Comparison of ENCODE assay signal across 8 mouse cellular contexts in genomic region chr2:156497915-156498314, GRCm38 (mm10). TPM values are rescaled to one million over a fixed set of nuclear protein-coding genes. Genes with fewer than 3 reads are reported as not detected.
DNase-seq lines count a peak whose midpoint lies in the region; ATAC-seq and TF ChIP-seq lines count a peak whose summit lies in the region.

No protein-coding gene starts in this region.

- H3K27ac ChIP-seq in limb, embryonic 14.5 days (replicated peaks; ENCODE audit: low read depth, low read length), result no peak overlapping the region
- no peak overlapping the region for H3K27ac ChIP-seq in neural tube, embryonic 14.5 days (ENCODE audit: low read depth, low read length)

- H3K4me1 ChIP-seq in limb, embryonic 14.5 days (ENCODE audit: control insufficient read depth, insufficient read depth, low read length), result no peaks in the 10 kb centered on the region
- H3K4me1 ChIP-seq in neural tube, embryonic 14.5 days (ENCODE audit: control insufficient read depth, insufficient read depth, low read length), result peaks cover 9% of the 10 kb centered on the region

- no peak for ATAC-seq in limb, embryonic 14.5 days (ENCODE audit: low FRiP score, low read depth)
- ATAC-seq in neural tube, embryonic 14.5 days (ENCODE audit: low read depth), result 0 out of 2 replicates have a peak, but pooled peaks have one; percentile 11

- 55% methylated on average over 5 of the region's 5 CpGs for WGBS in limb, embryonic 14.5 days
- 55% methylated on average over 5 of the region's 5 CpGs for WGBS in neural tube, embryonic 14.5 days

- intact Hi-C loops in gastrocnemius, postnatal 14 days (cut with DNase I; ENCODE audit: low total_unique reads), result loop anchor here (5.0 kb wide), 1 partner anchor 76 kb away; the partner anchor contains the start of gene Epb41l1

- H3K4me2 ChIP-seq in limb, embryonic 14.5 days (replicated peaks; ENCODE audit: low read depth, low read length, severe bottlenecking), result no peak overlapping the region
- H3K4me2 ChIP-seq in neural tube, embryonic 14.5 days (ENCODE audit: low read depth, low read length), result no peak overlapping the region

- H3K4me3 ChIP-seq in limb, embryonic 14.5 days (replicated peaks; ENCODE audit: low read length), result no peak overlapping the region
- H3K4me3 ChIP-seq in neural tube, embryonic 14.5 days (ENCODE audit: low read depth, low read length), result no peak overlapping the region

- no peaks in the 10 kb centered on the region for H3K27me3 ChIP-seq in limb, embryonic 14.5 days (ENCODE audit: control insufficient read depth, insufficient read depth, low read length)
- no peaks in the 10 kb centered on the region for H3K27me3 ChIP-seq in neural tube, embryonic 14.5 days (ENCODE audit: control insufficient read depth, insufficient read depth, low read length)

- no peaks in the 10 kb centered on the region for H3K9me3 ChIP-seq in limb, embryonic 14.5 days (ENCODE audit: control insufficient read depth, low read length)
- no peaks in the 10 kb centered on the region for H3K9me3 ChIP-seq in neural tube, embryonic 14.5 days (ENCODE audit: control insufficient read depth, low read length)

- H3K36me3 ChIP-seq in limb, embryonic 14.5 days (ENCODE audit: control insufficient read depth, insufficient read depth, low read length), result peaks cover 64% of the 10 kb centered on the region
- H3K36me3 ChIP-seq in neural tube, embryonic 14.5 days (ENCODE audit: control insufficient read depth, insufficient read depth, low read length), result peaks cover 39% of the 10 kb centered on the region

- peak; percentile 61 for DNase-seq in ovary, postnatal 14 days (ENCODE audit: low spot score)
- no peak for DNase-seq in ovary, adult 18-20 months (ENCODE audit: low spot score)
- peak; percentile 73 for DNase-seq in ZHBTc4 (ENCODE audit: low read depth, low spot score)
- peak; percentile 83 for DNase-seq in cerebellum, adult 9-10 months
- peak; percentile 64 for DNase-seq in gastrocnemius, postnatal 14 days
- DNase-seq in limb, embryonic 14.5 days (ENCODE audit: low spot score), result peak; percentile 40
- DNase-seq in T-cell, adult 2 months (ENCODE audit: low spot score), result no peak

- no peak for TF ChIP-seq POLR2A in limb, embryonic 14.5 days (IDR thresholded peaks at IDR 0.05; ENCODE audit: borderline replicate concordance, extremely low read depth, insufficient read depth, insufficient read length)

- H3K9ac ChIP-seq in limb, embryonic 14.5 days (ENCODE audit: low read depth, low read length, severe bottlenecking), result no peak overlapping the region
- H3K9ac ChIP-seq in neural tube, embryonic 14.5 days (replicated peaks; ENCODE audit: low read depth, low read length), result no peak overlapping the region

RNA-seq across cellular contexts. Expression of gene Aar2, which starts 49.5 kb away (rescaled TPM):
- total RNA-seq in gastrocnemius, postnatal 14 days (2021), result 10 to 100 TPM; 18.9 to 20.1 TPM
- polyA plus RNA-seq in limb, embryonic 14.5 days (2012; rRNA removed), result 22.9 and 24.3 TPM in 2 replicates
- 36.8 and 38.8 TPM in 2 replicates for polyA plus RNA-seq in limb, embryonic 14.5 days (2014; fragmentation: Nextera tagmentation; extraction: Ambion mirVana)
- polyA plus RNA-seq in neural tube, embryonic 14.5 days (2014; fragmentation: Nextera tagmentation; extraction: Ambion mirVana), result 51.1 and 53.9 TPM in 2 replicates

Comparison
In these comparisons a context has a peak if more than half of its experiments do, and no peak if none do; other contexts are left out.
1. DNase-seq: peak in ovary, postnatal 14 days (single experiment), ZHBTc4 (single experiment), cerebellum, adult 9-10 months (single experiment), gastrocnemius, postnatal 14 days (single experiment) and limb, embryonic 14.5 days (single experiment); none in ovary, adult 18-20 months (single experiment) and T-cell, adult 2 months (single experiment).